Mouse (Mus musculus): ENCODE measurements around the gene Ippk.

DNA sequence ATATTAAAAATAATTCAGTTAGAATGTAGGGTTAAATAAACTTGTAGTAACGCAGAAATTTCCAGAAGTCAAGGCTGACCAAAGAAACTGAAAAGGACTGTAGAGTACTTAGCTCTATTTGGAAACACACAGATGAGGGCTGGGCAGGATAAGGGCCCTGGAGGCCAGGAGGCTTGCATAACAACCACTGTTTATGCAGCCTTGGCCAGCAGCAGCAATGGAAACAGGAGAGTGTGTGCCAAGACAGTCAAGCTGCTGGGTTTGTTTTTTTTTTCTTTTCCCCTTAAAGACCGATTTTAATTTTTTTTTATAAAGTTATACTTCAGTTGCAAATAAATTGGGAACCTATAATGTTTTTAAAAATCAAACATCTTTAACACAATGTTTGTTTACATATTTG lies 59.0 kb downstream of the Ippk start:
- TF ChIP-seq CTCF (IDR thresholded peaks at IDR 0.05; ENCODE audit: borderline replicate concordance, insufficient read depth, low read length) = no peak
- TF ChIP-seq POLR2A (IDR thresholded peaks at IDR 0.05; ENCODE audit: low read depth, low read length) = no peak

Measured in embryonic fibroblast, embryonic 13.5 days (primary cell).